Mouse (Mus musculus) E14TG2a.4 (cell line): ENCODE data around the gene Grem1.

Experiments used
- CTCF ChIP-seq: conservative IDR thresholded peaks from 2 replicates; pipeline ENCODE4 v1.5.1; 2014; ENCODE audit warnings: low read length
- NANOG ChIP-seq: IDR thresholded peaks from 2 replicates; pipeline ENCODE4 v1.6.1; 2014; ENCODE audit warnings: borderline replicate concordance, low read length, mixed read lengths
- POU5F1 ChIP-seq: IDR thresholded peaks from 2 replicates; pipeline ENCODE4 v1.6.1; 2014; ENCODE audit warnings: low read length, borderline replicate concordance

DNA sequence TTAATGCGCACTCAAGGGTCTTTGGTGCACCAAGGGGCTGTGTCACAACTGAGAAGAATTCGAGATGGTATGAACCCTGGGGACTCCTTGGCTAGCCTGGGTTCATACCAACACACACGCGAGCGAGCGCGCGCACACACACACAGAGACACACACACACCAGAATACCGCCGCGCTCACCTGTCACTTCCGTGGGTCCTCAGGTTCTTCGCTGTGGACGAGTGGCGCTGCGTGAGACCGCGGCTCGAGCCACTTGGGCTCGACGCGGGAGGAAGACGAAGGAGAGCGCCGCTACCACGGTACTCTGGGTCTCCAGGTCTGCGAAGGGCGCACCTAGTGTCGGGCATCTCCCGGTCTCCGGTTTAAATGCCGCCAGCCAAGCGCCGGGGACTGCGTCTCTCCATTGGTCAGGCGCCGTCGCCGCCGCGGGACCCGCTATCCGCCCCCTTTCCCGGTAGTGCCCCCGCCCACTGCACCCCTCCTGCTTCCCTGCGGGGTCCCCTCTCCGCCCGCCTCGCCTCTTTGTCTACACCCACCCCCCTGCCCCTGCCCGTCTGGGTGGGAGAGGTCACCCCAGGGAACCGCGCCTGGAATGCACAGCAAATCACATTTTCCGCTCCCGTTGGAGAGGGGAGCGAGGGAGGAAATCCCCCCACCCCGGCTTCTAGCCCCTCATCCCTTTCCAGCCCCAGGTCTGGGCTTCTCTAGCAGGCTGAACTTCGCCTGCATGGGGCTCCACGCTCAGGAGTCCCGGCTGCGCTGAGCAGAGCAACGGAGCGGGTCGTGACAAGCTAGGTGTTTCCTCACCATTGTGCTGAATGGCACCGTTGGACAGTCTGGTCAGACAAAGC is at the start of gene Grem1:
- TF ChIP-seq CTCF: no peak
- no peak for TF ChIP-seq NANOG
- no peak for TF ChIP-seq POU5F1
